Mouse (Mus musculus): ENCODE results near the gene Ifi27l2b. TPM values are rescaled to one million over a fixed set of nuclear protein-coding genes. Genes with fewer than 3 reads are reported as not detected.
A peak's percentile ranks its signal among the peaks of the same experiment; 100 is the strongest.

Ifi27l2b gene
- polyA plus RNA-seq, 1 experiment = 0.09 TPM

DNA sequence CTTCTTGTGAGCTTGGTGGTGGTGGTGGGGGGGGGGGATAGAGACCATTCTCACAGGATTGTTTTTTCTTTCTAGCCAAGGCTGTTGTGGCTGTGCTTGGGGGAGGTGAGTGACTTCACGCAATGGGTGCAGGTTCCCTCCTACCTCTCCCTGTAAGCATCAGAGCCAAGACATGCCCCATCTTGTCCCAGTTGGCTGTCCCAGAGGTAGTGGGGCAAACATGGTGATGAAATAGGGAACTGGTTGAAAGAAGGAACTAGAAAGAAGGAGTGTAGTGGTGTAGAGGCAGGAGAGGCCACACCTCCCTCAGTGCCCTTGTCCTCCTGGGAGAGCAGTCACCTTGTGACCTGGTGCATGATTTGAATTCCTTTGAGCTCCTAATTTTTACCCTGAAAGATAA, 19.4 kb downstream of the Ifi27l2b start:
- peak; percentile 86 for DNase-seq (ENCODE audit: low read depth)

DNA sequence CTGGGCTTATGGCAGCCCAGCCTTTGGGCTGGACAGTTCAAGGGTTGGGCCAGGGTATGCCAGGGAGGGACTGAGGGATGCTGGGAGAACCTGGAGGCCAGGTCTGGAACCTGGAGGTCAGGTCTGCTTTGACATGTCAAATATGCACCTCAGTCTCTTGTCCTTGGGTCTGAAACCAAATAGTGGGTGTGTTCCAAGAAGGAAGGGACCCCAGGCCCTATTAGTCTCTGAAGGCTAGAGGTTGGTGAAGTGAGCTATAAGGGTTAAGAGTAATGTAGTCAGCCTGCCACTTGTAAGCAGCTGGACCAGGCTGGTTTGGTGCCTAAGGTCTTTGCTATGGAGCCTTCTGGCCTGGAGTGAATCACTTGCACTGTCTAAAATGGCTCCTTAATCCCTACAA, 22.2 kb downstream of the Ifi27l2b start:
- DNase-seq (ENCODE audit: low read depth) = no peak

DNA sequence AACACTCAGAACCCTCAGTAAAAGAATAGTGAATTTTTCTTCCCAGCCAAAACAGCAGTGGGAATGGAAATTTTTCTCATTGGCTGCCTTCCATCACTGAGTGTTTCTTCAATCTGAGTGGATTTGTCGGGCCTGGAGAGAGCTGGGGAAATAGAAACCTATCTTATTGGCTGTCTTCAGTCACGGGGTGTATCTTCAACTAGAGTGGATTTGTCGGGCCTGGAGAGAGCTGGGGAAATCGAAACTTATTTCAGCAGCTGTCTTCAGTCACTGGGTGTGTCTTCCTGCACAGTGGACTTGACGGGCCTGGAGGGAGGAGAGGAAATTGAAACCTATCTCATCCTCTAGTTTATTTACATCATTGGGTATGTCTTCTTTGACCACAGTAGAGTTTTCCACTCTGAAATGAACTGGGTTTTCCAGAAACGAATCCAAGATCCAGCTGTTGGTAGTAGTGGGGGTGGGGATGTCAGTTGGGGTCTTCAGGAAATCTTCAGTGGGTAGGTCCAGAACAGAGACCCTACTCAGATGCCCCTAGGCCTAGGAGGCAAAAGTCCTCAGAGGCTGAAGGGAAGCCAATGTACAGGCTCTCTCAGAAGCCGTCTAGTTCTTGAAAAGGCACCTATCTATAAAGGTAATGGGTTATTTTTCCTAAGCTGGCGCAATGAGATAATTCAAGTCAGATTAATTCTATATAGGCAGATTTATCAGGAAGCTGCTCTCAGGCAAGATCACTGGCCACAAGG, 22.9 kb downstream of the Ifi27l2b start, which contains the start of gene Ifi27:
Gene Ifi27, plus strand, starts transcription at position 226 of the 746 bp plus-strand sequence.
- DNase-seq (ENCODE audit: low read depth) = no peak

DNA sequence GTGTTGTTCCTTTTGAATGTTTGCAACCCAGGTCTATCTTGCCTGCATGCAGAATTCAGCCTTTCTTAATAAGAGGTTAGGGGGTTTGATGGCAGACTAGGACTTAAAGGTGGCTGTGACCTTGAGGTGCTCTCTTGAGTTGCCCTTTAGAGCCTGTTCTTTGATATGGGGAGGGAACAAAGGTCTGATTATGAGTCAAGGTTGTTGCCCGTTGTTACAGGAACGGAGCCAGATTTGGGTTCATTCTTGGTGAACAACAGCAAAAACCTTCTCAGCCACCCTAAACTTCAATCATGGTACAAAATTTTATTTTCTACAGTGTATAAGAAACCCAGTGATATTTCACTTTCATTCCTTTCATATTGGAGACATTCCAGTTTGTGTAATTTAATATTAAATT, 23.6 kb downstream of the Ifi27l2b start:
- no peak for DNase-seq (ENCODE audit: low read depth)

DNA sequence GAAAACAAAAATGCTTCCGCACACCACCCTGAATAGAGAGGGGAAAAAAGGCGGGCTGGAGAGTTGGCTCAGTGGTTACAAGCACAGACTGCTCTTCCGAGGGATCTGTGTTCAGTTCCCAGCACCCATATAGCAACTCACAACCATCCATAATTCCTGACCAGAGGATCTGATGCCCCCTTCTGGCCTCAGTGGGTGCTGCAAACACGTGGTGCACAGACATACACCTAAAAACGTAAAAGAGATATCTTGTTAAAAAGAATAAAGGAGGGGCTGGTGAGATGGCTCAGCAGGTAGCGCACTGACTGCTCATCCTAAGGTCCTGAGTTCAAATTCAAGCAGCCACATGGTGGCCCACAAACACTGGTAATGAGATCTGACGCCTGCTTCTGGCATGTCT, 30.3 kb downstream of the Ifi27l2b start:
- no peak for DNase-seq (ENCODE audit: low read depth)

DNA sequence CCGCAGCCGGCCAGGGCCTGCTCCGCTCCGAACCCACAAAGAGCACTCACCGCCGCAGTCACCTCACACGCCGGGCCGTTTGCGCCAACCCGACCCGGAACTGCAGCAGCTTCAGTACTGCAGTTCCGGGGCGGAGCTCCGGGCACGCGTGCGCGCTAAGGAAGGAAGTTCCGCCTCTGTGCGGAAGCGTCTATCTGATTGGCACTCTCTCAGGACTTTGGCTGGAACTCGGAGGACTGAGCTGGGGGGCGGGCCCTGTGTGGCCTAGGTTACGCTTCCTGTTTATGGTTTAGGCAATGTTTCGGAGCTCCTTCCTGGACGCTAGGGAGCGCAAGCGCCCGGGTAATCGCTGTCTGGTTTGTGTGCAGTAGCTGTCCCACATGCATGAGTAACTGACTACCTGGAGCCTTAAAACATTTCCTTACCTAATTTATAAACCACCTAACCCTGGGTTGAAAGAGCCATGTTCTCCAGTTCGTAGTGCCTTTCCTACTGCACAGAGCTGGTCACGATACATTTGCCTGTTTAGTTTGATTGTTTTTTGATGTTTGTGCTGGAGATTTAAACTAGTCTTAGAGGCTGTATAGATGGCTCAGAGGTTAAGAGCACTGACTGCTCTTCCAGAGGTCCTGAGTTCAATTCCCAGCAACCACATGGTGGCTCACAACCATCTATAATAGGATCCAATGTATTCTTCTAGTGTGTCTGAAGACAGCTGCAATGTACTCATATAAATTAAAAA, 31.1 kb downstream of the Ifi27l2b start, which contains the start of gene Ddx24:
Gene Ddx24, minus strand, starts transcription at position 102 of the 742 bp plus-strand sequence.
- DNase-seq (ENCODE audit: low read depth) = peak; percentile 75

DNA sequence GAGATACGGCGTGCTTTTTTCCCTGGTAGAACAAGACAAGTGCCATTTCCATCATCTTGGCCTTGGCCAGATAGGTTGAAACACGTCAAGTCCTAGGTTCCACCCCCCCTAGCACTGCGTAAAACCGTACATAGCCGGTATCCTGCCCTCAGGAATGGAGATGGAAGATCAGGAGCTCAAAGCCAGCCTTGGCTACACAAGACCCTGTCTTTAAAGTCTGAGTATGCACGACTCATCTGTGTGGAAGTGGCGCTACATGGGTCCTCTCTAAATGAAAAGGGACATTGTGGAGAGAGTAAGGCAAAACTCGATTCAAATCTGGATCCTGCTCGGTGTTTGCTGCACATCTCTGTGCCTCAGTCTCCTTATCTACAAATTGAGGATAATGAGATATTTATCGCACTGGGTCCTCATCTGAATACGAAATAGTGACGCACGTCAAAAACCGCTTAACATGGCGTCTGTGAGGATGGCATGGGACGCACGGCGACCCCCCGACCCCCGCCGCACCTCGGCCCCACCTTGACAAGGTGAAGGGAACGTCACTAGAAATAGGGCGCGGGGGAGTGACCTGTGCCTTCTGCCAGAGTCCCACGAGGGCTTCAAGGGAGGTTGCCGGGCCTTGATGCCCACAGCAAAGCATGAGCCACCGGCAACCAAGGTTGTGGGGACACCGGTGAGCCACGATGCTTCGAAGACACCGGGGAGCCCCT, 31.9 kb downstream of the Ifi27l2b start:
- no peak for DNase-seq (ENCODE audit: low read depth)

DNA sequence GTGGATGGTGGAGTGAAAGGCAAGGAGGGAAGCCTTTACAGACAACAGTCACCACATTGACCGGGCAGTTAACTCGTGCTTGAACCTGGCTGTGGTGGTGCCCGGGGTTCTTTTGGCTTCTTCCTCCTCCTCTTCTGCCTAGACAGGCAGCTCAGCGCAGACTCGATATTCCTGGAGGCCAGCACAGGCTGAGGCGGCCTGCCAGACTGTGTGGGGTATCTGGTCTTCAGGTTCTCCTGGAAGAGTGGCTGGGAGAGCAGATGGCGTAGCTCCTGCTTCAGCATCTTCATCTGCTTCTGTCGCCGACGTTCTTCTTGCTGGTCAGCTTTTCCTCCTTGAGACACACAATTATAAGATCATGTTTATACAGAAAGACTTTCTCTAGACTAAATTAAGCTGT, 48.9 kb downstream of the Ifi27l2b start:
- DNase-seq (ENCODE audit: low read depth) = no peak

DNA sequence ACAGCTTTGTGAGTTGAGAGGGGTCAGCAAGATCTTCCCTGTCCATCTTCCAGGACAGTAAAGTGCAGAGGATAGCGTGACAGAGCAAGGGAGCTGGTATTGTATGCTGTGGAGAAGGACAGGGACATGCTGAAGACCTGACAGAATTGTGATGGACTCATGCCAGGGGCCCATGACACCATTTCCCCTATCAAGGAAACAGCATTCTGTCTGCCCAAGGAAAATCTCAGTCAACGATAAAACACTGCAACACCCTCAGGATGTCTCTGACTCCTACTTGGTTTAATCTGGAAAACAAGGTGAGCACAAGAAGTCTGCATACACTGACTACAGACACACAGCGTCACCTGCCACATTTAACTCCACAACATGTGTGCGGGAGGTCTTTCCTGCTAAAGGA, 49.3 kb downstream of the Ifi27l2b start, which contains the start of gene 9330161L09Rik:
Gene 9330161L09Rik, minus strand, starts transcription at position 101 of the 400 bp plus-strand sequence.
- no peak for DNase-seq (ENCODE audit: low read depth)

DNA sequence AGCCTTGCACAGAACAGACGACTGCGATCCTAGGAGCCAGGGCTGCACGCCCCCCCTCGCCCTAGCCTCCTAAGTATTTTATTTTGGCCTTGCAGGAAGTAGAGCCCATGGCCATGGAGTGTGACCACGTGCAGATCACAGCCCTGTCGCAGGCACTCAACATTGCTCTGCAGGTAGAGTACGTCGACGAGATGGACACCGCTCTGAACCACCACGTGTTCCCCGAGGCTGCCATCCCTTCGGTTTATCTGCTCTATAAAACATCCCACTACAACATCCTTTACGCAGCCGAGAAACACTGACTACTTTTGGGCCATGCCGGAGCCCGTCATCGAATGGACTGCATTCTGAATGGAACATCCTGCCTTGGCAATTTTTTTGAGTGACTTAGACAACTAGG, 52.9 kb downstream of the Ifi27l2b start:
- no peak for DNase-seq (ENCODE audit: low read depth)

Other genes with a start within 250 kb of the Ifi27l2b start
- 0.57 and 0.71 TPM in 2 replicates for gene Prima1, start 215.1 kb downstream of the Ifi27l2b start, polyA plus RNA-seq (2012; rRNA removed)
- gene Fam181a, start 146.2 kb downstream of the Ifi27l2b start, polyA plus RNA-seq (2012; rRNA removed) = 0.14 TPM in 2 replicates
- gene Asb2, start 101.2 kb downstream of the Ifi27l2b start, polyA plus RNA-seq (2012; rRNA removed) = 15.0 and 21.0 TPM in 2 replicates
- 3.8 and 4.5 TPM in 2 replicates for gene Otub2, start 68.5 kb downstream of the Ifi27l2b start, polyA plus RNA-seq (2012; rRNA removed)
- 0.80 and 1.2 TPM in 2 replicates for gene 9330161L09Rik, start 49.4 kb downstream of the Ifi27l2b start, polyA plus RNA-seq (2012; rRNA removed)
- 46.4 and 50.1 TPM in 2 replicates for gene Ddx24, start 31.4 kb downstream of the Ifi27l2b start, polyA plus RNA-seq (2012; rRNA removed)
- 378 and 701 TPM in 2 replicates for gene Ifi27, start 23.0 kb downstream of the Ifi27l2b start, polyA plus RNA-seq (2012; rRNA removed)
- 892 and 1,846 TPM in 2 replicates for gene Ifi27l2a, start 13.5 kb downstream of the Ifi27l2b start, polyA plus RNA-seq (2012; rRNA removed)
- gene Ppp4r4, start 75.1 kb upstream of the Ifi27l2b start, polyA plus RNA-seq (2012; rRNA removed) = 1.4 and 1.6 TPM in 2 replicates
- not detected in 2 replicates for gene Serpina10, start 174.2 kb upstream of the Ifi27l2b start, polyA plus RNA-seq (2012; rRNA removed)
- gene Serpina6, start 200.0 kb upstream of the Ifi27l2b start, polyA plus RNA-seq (2012; rRNA removed) = 0.07 and 0.22 TPM in 2 replicates
- gene Serpina16, start 218.9 kb upstream of the Ifi27l2b start, polyA plus RNA-seq (2012; rRNA removed) = 428 and 754 TPM in 2 replicates
- 1,703 and 1,721 TPM in 2 replicates for gene Serpina1f, start 238.3 kb upstream of the Ifi27l2b start, polyA plus RNA-seq (2012; rRNA removed)

Measured in gonadal fat pad, adult 2 months (tissue).